Mouse (Mus musculus) ES-E14 (cell line): ENCODE measurements around the gene 4930432K21Rik.

Experiments used
- MAFK ChIP-seq: IDR thresholded peaks from 2 replicates; pipeline ENCODE4 v1.6.1; 2014; ENCODE audit warnings: mild to moderate bottlenecking, low read depth, low read length, inconsistent platforms; ENCODE audit not compliant: insufficient read depth
- ZC3H11A ChIP-seq: IDR thresholded peaks from 2 replicates; pipeline ENCODE4 v1.6.1; 2012; ENCODE audit warnings: low read depth, mild to moderate bottlenecking, inconsistent platforms, low read length, borderline replicate concordance

DNA sequence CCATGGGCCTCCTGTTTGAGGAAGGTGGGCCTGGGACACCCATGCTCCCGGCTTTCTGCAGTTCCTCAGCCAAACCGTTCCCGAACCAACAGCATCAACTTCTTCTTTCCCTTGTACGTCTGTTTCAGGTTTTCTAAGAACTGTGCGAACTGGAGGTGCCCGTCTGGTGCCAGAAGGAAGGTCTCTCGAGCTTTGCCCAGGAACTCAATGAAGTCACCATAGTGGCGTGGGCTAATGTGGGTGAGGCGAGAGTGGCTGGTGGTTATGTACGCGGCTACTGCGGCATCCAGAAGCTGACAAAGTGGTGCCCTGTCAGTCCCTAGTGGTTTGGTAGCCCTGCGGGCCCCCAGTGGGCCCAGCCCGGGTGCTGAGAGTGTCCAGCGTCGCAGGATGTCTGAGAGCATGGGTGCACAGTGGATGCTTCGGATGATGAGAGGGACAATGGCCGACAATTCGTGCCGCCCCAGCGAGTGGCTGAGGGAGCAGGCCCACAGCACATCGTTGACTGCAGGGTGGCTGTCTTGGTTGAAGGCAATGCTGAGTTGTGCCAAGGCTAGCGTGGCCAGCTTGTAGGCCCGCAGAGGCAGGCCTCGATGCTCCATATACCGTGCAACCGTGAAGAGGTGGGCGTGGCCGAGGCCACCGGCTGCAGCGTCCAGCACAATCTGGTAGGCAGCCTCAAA lies 64.2 kb downstream of the 4930432K21Rik start:
- TF ChIP-seq MAFK (no peak), ZC3H11A (no peak)
